Mouse (Mus musculus) common myeloid progenitor, adult 5-6 weeks (primary cell): ENCODE data around the gene Mindy1. TPM values are rescaled to one million over a fixed set of nuclear protein-coding genes. Genes with fewer than 3 reads are reported as not detected.
A peak's percentile ranks its signal among the peaks of the same experiment; 100 is the strongest.

Experiments used
- ATAC-seq: replicated peaks from 2 replicates; pipeline ENCODE4 v1.8.0; 2016; ENCODE audit warnings: low read depth, mild to moderate bottlenecking, moderate TSS enrichment, inconsistent platforms; ENCODE audit not compliant: poor library complexity, severe bottlenecking
- total RNA-seq: library from RNA; stranded (forward); fragments of 200-1000, 187-1606 nt; gene quantifications from 2 replicates; pipeline ENCODE4 v1.2.3, GENCODE M21; 2017

Mindy1 gene
- total RNA-seq, 1 experiment from 2014 or later = 31.4 TPM

DNA sequence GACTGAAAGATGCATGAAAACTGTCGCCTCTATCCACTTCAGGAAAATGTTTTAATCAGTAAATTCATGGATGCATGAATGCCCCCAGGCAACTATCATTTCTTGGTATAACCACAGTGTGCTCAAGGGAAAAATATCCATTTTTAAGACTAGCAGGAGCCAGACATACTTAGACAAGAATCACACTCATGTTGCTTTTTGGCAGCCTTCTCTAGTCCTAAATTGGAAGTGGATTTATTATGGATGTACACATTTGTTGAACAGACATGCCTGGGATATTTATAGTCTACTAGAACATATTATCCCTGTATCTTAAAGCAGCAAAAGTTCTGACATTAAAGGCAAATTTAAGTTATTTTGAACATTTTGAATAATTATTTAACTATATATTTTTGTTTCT lies 16.4 kb upstream of the Mindy1 start:
- ATAC-seq = no peak

DNA sequence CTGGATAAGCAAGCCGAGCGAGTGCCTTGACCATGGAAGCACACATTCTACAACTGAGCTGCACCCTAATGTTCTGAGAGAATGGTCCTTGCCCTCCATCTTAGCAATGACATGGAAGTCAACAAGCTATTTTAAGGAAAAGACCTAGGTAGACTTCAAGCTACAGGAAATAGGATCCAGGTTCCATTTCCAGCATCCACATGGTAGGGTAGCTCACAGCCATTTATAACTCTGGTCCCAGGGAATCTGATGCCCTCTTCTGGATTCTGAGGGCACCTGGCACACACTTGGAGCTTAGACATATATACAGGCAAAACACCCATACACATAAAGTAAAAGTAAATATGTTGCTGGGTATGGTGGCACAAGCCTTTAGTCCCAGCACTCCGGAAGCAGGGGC lies 15.1 kb upstream of the Mindy1 start:
- no peak for ATAC-seq

DNA sequence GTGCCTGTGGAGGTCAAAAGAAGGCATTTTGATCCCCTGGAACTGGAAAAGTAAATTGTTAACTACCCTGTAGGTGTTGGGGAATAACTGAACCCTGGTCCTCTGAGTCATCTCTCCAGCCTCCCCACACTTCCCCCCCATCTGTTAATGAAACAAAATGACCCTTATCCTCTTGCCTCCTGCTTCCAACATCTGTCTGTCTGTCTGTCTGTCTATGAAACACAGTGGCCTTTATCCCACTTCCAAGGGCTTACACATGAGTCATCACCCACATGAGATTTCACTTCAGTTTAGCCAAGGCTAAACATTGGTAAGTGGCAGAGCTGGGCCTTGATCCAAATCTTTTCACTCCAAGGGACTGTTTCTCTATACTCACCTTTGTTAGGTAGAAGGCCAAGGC lies 13.3 kb upstream of the Mindy1 start:
- ATAC-seq = no peak

DNA sequence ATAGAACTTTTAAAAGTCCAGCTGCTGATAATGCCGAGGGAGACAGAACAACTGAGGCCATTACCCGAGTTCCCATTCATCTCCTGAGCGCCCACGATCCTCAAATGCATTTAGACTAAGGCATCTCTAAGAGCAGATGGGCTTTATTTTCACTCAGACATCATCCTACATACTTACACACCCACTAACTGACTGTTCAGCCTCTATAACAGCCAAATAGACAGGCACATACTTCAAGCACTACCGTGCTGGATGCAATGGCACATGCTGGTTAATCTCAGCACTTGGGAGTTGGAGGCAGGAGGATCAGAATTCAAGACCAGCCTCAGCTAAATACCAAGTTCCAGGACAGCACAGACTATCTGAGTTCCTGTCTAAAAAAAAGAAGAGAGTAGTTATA lies 11.4 kb upstream of the Mindy1 start:
- no peak for ATAC-seq

DNA sequence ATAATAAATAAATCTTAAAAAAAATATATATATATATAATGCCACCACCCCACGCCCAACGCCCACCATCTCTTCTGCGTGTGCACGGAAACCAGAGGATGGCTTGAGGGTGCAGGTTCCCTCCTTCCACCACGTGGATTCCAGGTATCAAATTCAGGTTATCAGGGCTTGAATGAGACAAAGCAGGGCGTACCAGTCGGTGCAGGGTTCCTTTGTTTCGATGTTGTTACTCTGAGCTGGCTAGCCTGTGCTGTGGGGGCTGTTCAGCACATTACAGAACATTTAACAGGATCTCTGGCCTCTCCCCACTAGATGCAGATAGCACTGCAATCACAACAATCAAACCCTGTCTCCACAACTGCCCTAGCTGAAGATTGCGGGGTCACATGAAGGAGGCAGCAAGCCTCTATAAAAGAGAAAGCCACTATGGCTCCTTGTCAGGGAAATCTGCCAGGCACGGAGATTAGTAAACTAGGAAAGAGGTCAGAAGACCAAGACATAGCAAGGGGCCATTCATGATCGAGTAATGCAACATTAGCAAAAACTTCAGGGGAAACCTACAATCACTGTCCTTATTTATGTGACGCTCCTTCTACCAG lies 10.3 kb upstream of the Mindy1 start:
- no peak for ATAC-seq

DNA sequence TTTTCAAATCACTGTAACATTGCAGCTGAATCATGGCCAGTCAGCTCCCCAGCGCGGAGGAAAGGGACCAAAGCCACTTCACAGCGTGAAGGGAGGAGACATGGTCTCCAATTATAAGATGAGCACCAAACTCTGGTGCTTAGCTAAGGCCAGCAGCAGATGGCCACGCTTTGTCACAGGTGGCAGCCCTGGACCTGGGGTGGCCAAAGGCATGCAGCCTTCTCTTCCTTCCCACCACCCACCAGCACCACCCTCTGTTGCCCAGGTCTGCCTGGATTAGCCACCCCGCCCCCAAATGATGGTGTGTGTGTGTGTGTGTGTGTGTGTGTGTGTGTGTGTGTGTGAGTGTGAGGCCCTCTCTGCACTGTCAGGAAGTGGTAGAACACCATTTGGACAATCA lies 7.7 kb upstream of the Mindy1 start:
- no peak for ATAC-seq

DNA sequence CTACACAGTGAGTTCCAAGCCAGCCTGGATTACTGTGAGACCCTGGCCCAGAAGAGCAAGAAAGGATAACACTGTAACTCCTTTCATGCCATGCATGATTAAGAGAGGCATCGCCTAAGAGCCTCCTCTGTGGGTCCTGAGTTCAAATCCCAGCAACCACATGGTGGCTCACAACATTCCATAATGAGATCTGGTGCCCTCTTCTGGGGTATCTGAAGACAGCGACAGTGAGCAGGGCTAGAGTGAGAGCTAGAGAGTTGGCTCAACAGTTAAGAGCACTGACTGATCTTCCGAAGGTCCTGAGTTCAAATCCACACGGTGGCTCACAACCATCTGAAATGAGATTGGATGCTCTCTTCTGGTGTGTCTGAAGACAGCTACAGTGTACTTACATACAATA lies 6.7 kb upstream of the Mindy1 start:
- ATAC-seq = no peak

DNA sequence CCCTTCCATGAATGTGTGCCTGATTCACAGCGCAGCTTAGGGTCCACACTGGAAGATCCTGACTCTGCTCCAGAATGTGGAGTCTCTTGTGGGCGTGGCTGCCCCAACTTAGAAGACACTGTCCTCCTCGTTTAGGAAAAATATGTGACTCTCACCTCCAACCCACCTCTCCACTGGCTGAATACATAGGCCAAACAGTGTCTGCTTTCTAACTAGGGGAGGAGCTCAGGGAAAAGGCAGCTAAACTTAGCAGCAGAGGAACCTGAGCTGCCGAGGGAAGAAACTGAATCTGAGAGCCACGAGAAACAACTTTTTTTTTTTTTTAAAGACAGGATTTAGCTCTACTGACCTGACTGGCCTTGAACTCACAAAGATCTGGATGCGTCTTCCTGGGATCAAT lies 6.0 kb upstream of the Mindy1 start:
- ATAC-seq = no peak

DNA sequence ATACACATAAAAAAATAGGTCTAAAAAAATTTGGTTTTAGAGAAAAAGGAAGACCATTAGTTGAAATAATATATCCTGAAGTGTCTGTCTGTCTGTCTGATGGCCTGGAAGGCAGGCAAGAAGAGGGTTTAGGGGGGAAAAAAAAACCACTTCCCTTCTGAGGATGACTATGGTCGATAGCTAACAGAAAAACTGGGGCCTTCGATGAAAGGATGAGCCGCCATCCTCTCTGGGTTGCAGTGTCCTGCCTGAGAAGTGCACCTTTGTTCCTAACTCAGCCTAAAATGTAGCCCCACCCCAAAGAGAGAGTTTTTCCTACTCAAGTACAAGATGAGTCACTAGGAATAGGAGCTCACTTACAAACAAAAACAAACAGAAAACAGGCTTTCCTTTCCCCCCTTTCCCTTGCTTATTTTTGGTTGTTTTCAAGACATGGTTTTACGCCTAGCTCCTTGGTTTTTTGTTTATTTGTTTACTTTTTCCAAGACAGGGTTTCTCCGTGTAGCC lies 4.7 kb upstream of the Mindy1 start:
- ATAC-seq = no peak

DNA sequence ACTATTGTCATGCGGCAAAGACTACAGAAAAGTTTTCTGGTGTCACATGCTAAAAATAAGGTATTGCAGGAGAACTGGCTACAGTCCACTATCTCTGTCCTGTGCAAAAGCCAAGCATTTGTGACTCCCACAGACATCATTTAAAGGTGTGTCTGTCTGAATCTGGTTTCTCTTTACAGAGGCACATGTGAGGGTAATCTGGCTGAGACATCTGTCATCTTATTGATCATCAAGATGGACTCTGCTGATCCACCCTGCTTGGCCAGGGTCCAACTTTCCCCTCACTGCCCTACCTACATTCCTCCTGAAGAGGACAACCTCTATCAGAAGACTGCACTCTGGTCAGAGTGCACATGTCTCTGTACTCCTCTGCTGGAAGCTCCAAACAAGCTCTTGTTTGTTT lies 4.0 kb upstream of the Mindy1 start:
- no peak for ATAC-seq

DNA sequence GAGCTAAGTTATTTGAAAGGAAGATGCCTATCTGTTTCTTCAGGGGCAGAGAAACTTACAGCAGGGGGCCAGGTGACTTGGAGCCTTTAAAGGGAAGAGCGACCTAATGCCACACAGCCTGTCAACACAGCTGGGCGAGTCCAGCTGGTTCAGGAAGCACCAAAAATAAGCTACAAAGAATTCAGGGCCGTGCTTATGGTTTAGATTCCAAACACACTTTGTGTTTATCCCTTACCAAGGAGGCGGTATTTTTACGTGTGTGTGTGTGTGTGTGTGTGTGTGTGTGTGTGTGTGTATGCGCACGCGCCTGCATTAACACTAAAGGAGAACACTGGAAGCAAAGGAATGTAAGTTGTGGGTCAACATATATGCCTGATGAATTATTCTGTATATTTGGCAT lies 398 bp upstream of the Mindy1 start:
- ATAC-seq = no peak

DNA sequence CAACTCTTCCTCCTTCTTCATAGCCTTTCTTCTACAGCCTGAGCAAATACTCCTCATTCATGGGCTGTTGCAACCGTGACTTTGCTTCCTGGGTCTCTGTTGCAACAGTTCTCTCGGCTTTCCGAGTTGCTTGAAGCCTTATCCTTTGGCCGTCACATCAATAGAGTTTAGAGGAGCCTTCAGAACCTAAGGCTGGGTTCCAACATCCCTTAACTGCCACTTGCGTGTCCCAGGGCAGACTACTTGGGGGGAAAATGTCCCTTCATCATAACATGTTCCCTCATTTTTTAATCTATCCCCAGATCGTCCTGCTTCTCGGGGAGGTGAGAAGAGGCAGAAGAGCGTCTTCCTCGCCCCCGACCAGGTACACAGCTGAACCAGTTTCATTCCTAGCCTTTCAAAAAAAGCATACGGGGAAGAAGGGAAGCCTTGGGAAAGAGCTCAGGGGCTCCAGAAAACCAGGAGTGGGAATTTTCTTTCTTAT lies 1.3 kb downstream of the Mindy1 start:
- ATAC-seq = peak; percentile 16; the same call in 1 of the 2 replicates

DNA sequence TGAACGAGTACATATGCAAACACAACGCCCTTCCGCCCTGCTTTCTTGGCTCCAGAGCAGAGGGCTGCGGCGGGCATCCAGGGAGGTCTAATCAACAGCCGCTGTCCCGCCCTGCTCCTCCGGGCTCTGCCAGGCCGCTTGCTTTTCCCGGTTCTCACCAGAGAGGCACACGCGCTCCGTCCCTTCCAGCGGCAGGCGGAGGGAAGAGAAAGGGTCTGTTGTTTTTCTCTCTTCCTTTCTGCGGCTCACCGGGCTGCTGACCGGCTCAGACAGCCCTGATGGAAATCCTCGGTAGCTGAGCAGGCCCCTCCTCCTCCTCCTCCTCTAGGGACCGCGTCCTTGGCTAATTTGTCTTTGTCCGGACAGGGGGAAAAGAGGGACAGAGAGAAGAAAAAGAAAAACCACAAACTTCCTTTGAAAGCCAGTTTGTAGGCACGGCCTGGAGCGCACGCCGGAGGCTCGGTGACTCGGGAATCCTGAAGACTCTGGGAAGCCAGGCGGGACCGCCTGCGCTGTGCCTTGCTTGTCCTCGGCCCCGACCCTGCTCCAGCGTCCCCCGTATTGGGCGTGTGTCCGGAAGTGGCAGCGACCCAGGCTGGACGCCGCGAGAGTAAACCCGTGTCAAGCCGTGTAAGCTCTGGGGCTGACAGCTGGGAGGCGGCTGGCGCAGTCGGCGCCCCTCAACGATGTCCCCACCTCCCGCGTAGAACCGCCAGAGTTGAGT lies 1.9 kb downstream of the Mindy1 start:
- ATAC-seq = peak; percentile 39

DNA sequence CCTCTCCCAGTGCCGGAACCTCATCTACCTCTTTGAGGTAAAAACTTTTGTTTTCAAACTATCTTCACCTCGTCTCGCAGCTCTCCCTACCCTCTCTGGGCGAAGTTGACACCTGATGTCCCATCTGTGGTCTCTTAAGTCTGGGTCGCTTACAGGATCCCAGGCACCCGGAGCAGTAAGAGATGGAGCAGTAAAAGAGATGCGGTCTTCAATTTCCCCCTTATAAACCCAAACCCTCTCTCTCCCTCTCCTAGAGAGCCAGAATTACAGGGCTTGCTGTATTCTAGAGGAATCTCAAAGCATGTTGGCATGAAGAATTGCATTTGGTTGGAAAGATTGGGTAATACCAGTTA lies 2.4 kb downstream of the Mindy1 start:
- no peak for ATAC-seq

DNA sequence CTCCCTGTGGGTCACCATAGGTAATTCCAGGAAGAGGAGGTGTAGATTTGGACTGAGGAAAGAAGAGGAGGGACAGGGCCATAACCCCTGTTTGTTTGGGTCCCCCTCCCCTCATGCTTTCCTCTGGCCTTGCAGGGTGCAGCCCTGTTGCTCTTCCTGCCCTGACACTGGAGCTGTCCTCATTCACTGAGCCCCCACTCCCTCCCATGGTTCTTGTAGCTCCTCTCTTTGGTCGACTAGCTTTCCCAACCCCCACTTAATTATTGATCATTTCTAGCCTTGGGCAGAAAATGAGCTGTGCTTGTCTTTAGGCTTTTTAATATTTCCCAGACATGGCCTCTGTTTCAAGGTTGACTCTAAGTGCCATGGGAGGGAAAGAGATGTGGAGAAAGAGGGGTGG lies 2.9 kb downstream of the Mindy1 start:
- no peak for ATAC-seq

DNA sequence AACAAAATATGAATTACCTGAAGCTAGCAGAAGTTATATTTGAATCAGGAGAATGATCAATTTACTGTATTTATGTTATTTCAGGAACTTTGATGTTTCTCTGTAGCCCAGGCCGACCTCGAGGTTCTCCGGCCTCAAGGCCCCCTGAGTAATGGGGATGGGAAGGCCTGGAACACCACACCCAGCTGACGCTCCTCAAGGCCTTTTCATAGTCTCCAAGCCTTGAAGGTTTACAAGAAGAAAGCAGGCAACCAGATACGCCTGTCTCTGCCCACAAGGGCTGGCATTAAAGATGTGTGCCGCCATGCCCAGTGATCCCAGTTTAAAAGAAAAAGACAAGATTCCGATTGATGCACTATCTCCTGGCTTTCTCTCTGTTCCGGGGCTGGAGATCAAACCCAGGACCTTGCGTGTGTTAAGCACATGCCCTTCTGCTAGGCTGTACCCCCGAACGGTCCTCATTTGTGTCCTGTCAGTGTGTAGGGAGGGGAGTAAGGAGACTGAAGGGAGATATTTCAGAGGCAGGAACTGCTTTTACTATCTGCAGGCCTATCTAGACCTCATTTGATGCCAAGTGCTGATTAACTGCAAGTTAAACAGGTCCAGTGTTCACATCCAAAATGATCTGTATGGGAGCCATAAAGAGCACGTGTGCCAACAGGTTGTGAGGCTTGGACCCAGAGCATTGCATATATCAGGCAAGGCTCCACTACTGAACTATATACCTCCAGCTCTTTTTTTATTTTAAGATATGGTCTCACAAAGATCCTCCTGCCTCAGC lies 3.5 kb downstream of the Mindy1 start:
- ATAC-seq = no peak

DNA sequence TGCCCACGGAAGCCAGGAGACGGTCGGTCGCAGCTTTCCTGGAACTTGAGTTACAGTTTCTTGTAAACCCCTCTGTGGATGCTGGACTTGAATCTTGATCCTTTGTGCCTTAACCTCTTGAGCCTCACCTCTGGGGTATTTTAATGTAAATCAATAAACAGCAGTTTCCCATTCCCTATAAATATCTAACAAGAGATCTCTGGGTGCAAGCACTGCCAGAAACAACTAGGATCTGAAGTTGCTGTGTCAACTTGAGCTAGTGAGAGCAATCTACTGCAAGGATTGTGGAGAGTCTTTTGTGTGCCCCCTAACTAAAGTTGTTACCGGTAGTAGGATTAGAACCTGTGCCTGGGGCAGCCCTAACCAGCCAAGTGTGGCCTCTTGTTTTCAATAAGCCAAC lies 4.2 kb downstream of the Mindy1 start:
- ATAC-seq = no peak

DNA sequence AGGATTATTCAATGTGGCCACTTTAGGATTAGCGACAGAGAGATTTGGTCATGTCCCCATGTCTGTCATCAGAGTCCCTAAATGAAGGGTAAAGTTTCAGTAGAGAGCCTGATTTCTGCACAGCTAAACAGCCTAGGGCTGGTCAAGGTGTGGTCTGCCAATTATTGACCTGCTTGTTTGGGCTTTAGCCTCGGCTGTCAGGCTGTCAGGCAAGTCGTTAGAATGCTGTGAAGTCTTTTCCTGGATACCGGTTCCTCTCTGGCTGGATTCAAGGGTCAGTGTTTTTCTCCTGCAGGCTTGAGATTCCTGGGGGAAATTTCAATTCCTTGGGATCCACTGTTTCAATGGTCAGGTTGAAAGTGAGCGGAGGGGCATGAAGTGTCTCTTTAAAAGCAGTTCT lies 4.9 kb downstream of the Mindy1 start:
- ATAC-seq = no peak

DNA sequence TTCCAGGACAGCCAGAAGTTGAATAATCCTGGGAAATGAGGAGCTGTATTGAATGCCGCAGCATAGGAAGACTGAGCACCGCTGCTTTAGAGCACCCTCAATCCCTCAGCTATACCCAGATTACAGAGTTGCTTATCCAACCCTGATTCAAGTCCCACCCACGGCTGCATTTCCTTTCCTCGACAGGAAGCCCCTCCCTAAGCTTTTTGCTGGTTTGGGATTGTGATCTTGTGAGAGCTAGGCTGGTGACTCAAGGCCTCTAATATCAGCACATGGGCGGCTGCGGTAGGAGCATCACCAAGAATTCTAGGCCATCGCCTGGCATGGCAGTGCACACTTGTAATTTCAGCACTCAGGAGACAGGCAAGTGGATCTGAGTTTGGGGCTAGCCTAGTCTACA lies 5.4 kb downstream of the Mindy1 start:
- no peak for ATAC-seq

DNA sequence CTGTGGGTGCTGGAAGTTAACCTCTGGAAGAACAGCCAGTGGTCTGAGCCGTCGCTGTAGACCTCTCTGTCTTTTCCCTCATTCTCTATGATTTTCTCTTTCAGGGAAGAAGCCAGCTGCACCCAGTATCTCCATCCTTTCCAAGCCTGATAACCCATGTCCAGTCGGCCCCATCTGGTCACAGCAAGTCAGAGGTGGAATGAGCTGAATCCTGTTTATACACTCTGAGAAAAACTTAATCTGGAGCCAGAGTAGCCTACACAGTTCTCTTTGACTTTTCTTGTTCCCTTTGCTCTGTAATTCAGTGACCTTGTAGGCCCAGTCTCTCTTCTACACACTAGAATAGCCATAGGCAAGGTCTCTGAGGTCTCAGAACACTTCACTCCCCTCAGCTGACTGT lies 6.4 kb downstream of the Mindy1 start:
- no peak for ATAC-seq

DNA sequence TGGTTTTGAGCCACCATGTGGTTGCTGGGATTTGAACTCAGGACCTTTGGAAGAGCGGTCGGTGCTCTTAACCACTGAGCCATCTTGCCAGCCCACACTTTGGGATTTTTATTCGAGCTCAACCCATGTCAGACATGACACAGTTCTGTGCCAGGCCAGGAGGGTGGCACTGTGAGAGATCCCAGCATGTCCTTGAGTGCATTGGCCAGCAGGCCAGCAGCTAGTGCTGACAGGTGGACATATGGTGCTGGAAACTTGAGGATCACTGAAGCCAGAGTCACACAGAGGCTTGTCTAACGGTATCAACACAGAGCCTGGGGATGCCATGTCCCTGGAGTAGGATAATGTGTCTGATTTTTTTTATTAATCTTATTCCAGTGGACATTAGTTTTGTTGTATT lies 8.3 kb downstream of the Mindy1 start:
- ATAC-seq = no peak
